Mouse (Mus musculus): ENCODE data around the gene Sprr2e.

DNA sequence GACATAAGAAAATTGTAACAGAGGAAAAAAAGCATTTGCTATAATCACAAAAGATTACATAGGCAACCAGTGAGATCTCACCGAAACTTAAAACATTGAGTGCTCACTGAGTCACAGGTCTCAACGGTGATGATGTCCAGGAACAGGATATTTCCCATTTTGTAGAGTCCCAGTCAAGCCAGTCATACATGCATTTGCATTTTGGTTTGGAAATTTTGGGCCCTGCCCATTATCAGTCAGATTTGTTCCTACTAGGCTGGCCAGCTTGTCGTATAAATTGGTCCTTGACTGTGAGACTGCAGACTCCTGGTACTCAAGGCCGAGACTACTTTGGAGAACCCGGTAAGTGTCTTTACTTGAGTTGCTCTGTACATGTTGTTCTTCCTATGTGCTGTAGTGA is 13.1 kb upstream of the Sprr2e start, which contains the start of gene Sprr2d:
- no peak for TF ChIP-seq CTCF (IDR thresholded peaks at IDR 0.05; ENCODE audit: low read depth, low read length)
- TF ChIP-seq POLR2A (IDR thresholded peaks at IDR 0.05; ENCODE audit: borderline replicate concordance, low read depth, low read length), result no peak

Measured in bone marrow macrophage, adult 2 months (primary cell).